Mouse (Mus musculus): Measurements from ENCODE around the gene Gnpat. TPM values are rescaled to one million over a fixed set of nuclear protein-coding genes. Genes with fewer than 3 reads are reported as not detected.

The Gnpat gene
- polyA plus RNA-seq, 1 experiment from 2014 or later = 95.4 TPM

- Histone ChIP-seq H3K4me2 (peak overlapping the region; percentile 18), H3K4me1 (ENCODE audit: control insufficient read depth, insufficient read depth, low read length) (peaks cover 39% of the 10 kb centered on the region), H3K36me3 (ENCODE audit: control insufficient read depth, insufficient read depth, low read length) (0 out of 2 replicates have a peak, but pooled peaks cover 2% of the 10 kb centered on the region), H3K9me3 (replicated peaks; ENCODE audit: control insufficient read depth, low read length) (no peaks in the 10 kb centered on the region), H3K27me3 (ENCODE audit: control insufficient read depth, insufficient read depth, low read length) (no peaks in the 10 kb centered on the region), H3K27ac (ENCODE audit: low read depth, low read length) (peak overlapping the region; percentile 42; the same call in 1 of the 2 replicates), H3K9ac (ENCODE audit: low read depth, low read length) (no peak overlapping the region), H3K4me3 (ENCODE audit: low read depth, low read length) (no peak overlapping the region)
- 70% methylated on average over 13 of the region's 13 CpGs for WGBS (ENCODE audit: insufficient replicate concordance)
- ATAC-seq (replicated peaks; ENCODE audit: insufficient number of reproducible peaks, low FRiP score, low TSS enrichment) = no peak
Observed at GRCm38 (mm10) chr8:124930086-124930485, 67.3 kb downstream of the Gnpat start.

- no peaks in the 10 kb centered on the region for H3K9me3 ChIP-seq (replicated peaks; ENCODE audit: control insufficient read depth, low read length)
- peaks cover 34% of the 10 kb centered on the region for H3K4me1 ChIP-seq (ENCODE audit: control insufficient read depth, insufficient read depth, low read length)
- WGBS (ENCODE audit: insufficient replicate concordance) = 89% methylated on average over 4 of the region's 4 CpGs
- H3K4me2 ChIP-seq = no peak overlapping the region
- no peaks in the 10 kb centered on the region for H3K27me3 ChIP-seq (ENCODE audit: control insufficient read depth, insufficient read depth, low read length)
- peak overlapping the region; percentile 42; the same call in 1 of the 2 replicates for H3K27ac ChIP-seq (ENCODE audit: low read depth, low read length)
- H3K9ac ChIP-seq (ENCODE audit: low read depth, low read length) = no peak overlapping the region
- no peak for ATAC-seq (replicated peaks; ENCODE audit: insufficient number of reproducible peaks, low FRiP score, low TSS enrichment)
- 0 out of 2 replicates have a peak, but pooled peaks cover 2% of the 10 kb centered on the region for H3K36me3 ChIP-seq (ENCODE audit: control insufficient read depth, insufficient read depth, low read length)
- no peak overlapping the region for H3K4me3 ChIP-seq (ENCODE audit: low read depth, low read length)
Observed at GRCm38 (mm10) chr8:124930649-124931048, 67.8 kb downstream of the Gnpat start.

DNA sequence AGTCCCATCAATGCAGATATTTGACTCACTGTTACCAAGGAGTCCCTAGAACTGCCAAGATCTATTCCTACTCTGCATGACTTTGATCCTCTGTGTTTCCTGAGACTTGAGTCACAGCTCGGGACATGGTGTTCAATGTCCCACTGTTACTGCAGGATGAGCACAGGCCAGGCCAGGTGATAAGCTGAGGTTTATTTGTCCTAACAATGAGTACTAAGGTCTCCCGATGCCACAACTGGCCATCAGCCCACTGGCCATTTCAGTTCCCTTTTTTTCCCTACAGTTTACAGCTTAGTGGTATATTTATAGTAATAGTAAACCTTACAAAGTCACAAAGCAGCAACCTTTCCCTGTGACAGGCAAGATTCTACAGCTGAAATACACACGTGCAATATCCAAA lies 69.6 kb downstream of the Gnpat start:
- WGBS (ENCODE audit: insufficient replicate concordance) = 79% methylated on average over 3 of the region's 3 CpGs
- H3K36me3 ChIP-seq (ENCODE audit: control insufficient read depth, insufficient read depth, low read length) = 0 out of 2 replicates have a peak, but pooled peaks cover 2% of the 10 kb centered on the region
- peaks cover 28% of the 10 kb centered on the region for H3K4me1 ChIP-seq (ENCODE audit: control insufficient read depth, insufficient read depth, low read length)
- no peak overlapping the region for H3K9ac ChIP-seq (ENCODE audit: low read depth, low read length)
- no peak for ATAC-seq (replicated peaks; ENCODE audit: insufficient number of reproducible peaks, low FRiP score, low TSS enrichment)
- H3K27ac ChIP-seq (ENCODE audit: low read depth, low read length) = no peak overlapping the region
- no peaks in the 10 kb centered on the region for H3K9me3 ChIP-seq (replicated peaks; ENCODE audit: control insufficient read depth, low read length)
- H3K4me3 ChIP-seq (ENCODE audit: low read depth, low read length) = no peak overlapping the region
- H3K4me2 ChIP-seq = no peak overlapping the region
- no peaks in the 10 kb centered on the region for H3K27me3 ChIP-seq (ENCODE audit: control insufficient read depth, insufficient read depth, low read length)

GRCm38 (mm10) chr8:124935116-124935515 lies 72.3 kb downstream of the Gnpat start:
- no peak for ATAC-seq (replicated peaks; ENCODE audit: insufficient number of reproducible peaks, low FRiP score, low TSS enrichment)
- 68% methylated on average over 5 of the region's 5 CpGs for WGBS (ENCODE audit: insufficient replicate concordance)
- Histone ChIP-seq H3K4me1 (ENCODE audit: control insufficient read depth, insufficient read depth, low read length) (peaks cover 23% of the 10 kb centered on the region), H3K36me3 (ENCODE audit: control insufficient read depth, insufficient read depth, low read length) (peaks cover 9% of the 10 kb centered on the region), H3K9me3 (replicated peaks; ENCODE audit: control insufficient read depth, low read length) (no peaks in the 10 kb centered on the region), H3K27ac (ENCODE audit: low read depth, low read length) (no peak overlapping the region), H3K9ac (ENCODE audit: low read depth, low read length) (no peak overlapping the region), H3K4me2 (no peak overlapping the region), H3K4me3 (ENCODE audit: low read depth, low read length) (no peak overlapping the region), H3K27me3 (ENCODE audit: control insufficient read depth, insufficient read depth, low read length) (no peaks in the 10 kb centered on the region)

DNA sequence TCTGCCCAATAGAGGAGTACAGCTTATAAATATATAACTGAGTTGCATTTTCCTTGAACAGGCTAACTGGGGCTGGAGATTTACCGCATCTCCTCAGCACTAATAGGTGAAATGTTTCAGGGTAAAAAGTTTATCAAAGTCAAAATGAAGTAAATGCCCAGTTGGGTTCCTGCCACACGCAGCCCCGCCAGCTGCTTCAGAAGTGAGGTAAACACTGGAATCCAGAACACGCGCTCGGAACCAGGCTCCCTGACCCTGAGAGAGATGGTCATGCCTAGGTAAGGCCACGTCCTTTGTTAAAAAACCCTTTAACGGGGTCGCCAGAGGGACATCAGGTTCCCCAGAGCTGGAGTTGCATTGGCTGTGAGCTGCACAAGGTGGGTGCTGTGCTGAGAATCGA lies 73.9 kb downstream of the Gnpat start:
- Histone ChIP-seq H3K27ac (ENCODE audit: low read depth, low read length) (peak overlapping the region; percentile 85), H3K4me1 (ENCODE audit: control insufficient read depth, insufficient read depth, low read length) (peaks cover 18% of the 10 kb centered on the region), H3K9ac (ENCODE audit: low read depth, low read length) (no peak overlapping the region), H3K9me3 (replicated peaks; ENCODE audit: control insufficient read depth, low read length) (no peaks in the 10 kb centered on the region), H3K36me3 (ENCODE audit: control insufficient read depth, insufficient read depth, low read length) (peaks cover 6% of the 10 kb centered on the region), H3K4me3 (ENCODE audit: low read depth, low read length) (no peak overlapping the region), H3K27me3 (ENCODE audit: control insufficient read depth, insufficient read depth, low read length) (no peaks in the 10 kb centered on the region), H3K4me2 (no peak overlapping the region)
- WGBS (ENCODE audit: insufficient replicate concordance) = 92% methylated on average over 10 of the region's 10 CpGs
- ATAC-seq (replicated peaks; ENCODE audit: insufficient number of reproducible peaks, low FRiP score, low TSS enrichment) = no peak

GRCm38 (mm10) chr8:124937293-124937692 lies 74.5 kb downstream of the Gnpat start:
- ATAC-seq (replicated peaks; ENCODE audit: insufficient number of reproducible peaks, low FRiP score, low TSS enrichment) = no peak
- 74% methylated on average over 4 of the region's 4 CpGs for WGBS (ENCODE audit: insufficient replicate concordance)
- Histone ChIP-seq H3K4me3 (ENCODE audit: low read depth, low read length) (no peak overlapping the region), H3K9me3 (replicated peaks; ENCODE audit: control insufficient read depth, low read length) (no peaks in the 10 kb centered on the region), H3K4me1 (ENCODE audit: control insufficient read depth, insufficient read depth, low read length) (peaks cover 18% of the 10 kb centered on the region), H3K4me2 (peak overlapping the region; percentile 14; the same call in 1 of the 2 replicates), H3K36me3 (ENCODE audit: control insufficient read depth, insufficient read depth, low read length) (peaks cover 6% of the 10 kb centered on the region), H3K9ac (ENCODE audit: low read depth, low read length) (no peak overlapping the region), H3K27ac (ENCODE audit: low read depth, low read length) (peak overlapping the region; percentile 85), H3K27me3 (ENCODE audit: control insufficient read depth, insufficient read depth, low read length) (no peaks in the 10 kb centered on the region)

Other genes starting within 250 kb of the Gnpat start
- gene 2310022B05Rik, start 199.7 kb upstream of the Gnpat start, polyA plus RNA-seq (2014; fragmentation: Nextera tagmentation; extraction: Ambion mirVana) = 38.4 and 42.9 TPM in 2 replicates
- gene Ttc13, start 141.1 kb upstream of the Gnpat start, polyA plus RNA-seq (2014; fragmentation: Nextera tagmentation; extraction: Ambion mirVana) = 39.1 and 41.4 TPM in 2 replicates
- gene Arv1, start 140.9 kb upstream of the Gnpat start, polyA plus RNA-seq (2014; fragmentation: Nextera tagmentation; extraction: Ambion mirVana) = 14.7 and 20.3 TPM in 2 replicates
- gene Fam89a, start 111.2 kb upstream of the Gnpat start, polyA plus RNA-seq (2014; fragmentation: Nextera tagmentation; extraction: Ambion mirVana) = 2.4 and 3.1 TPM in 2 replicates
- 0.07 and 0.15 TPM in 2 replicates for gene Trim67, start 69.9 kb upstream of the Gnpat start, polyA plus RNA-seq (2014; fragmentation: Nextera tagmentation; extraction: Ambion mirVana)
- 47.9 and 49.7 TPM in 2 replicates for gene 2810004N23Rik, start 87 bp downstream of the Gnpat start, polyA plus RNA-seq (2014; fragmentation: Nextera tagmentation; extraction: Ambion mirVana)
- gene Exoc8, start 34.7 kb downstream of the Gnpat start, polyA plus RNA-seq (2014; fragmentation: Nextera tagmentation; extraction: Ambion mirVana) = 5.4 and 5.9 TPM in 2 replicates
- 7.1 and 8.6 TPM in 2 replicates for gene Sprtn, start 34.9 kb downstream of the Gnpat start, polyA plus RNA-seq (2014; fragmentation: Nextera tagmentation; extraction: Ambion mirVana)
- 18.5 and 23.2 TPM in 2 replicates for gene Egln1, start 86.3 kb downstream of the Gnpat start, polyA plus RNA-seq (2014; fragmentation: Nextera tagmentation; extraction: Ambion mirVana)
- gene Tsnax, start 150.0 kb downstream of the Gnpat start, polyA plus RNA-seq (2014; fragmentation: Nextera tagmentation; extraction: Ambion mirVana) = 90.9 and 101 TPM in 2 replicates
- gene Disc1, start 191.2 kb downstream of the Gnpat start, polyA plus RNA-seq (2014; fragmentation: Nextera tagmentation; extraction: Ambion mirVana) = 1.8 and 2.1 TPM in 2 replicates

Data from heart, embryonic 11.5 days (tissue).